Mouse (Mus musculus) small intestine, adult 10 weeks (tissue): Measurements from ENCODE around the gene Vmn2r74. TPM values are rescaled to one million over a fixed set of nuclear protein-coding genes. Genes with fewer than 3 reads are reported as not detected.

ENCODE experiments used
- polyA plus RNA-seq: library from polyadenylated mRNA; stranded (reverse); fragments of 350-450 nt; fragmentation: Illumina TruSeq; extraction: RNeasy Lipid Tissue Mini Kit (QIAGEN cat#74804); gene quantifications from one replicate; pipeline ENCODE4 v1.2.3, GENCODE M21; 2014; ENCODE audit warnings: low replicate concordance

Vmn2r74 gene
- not detected for polyA plus RNA-seq

GRCm38 (mm10) chr7:85961529-85961928, at the start of gene Vmn2r74:
Gene Vmn2r74, minus strand, starts transcription at chr7:85961629.

Other genes starting within 250 kb of the Vmn2r74 start
- not detected for gene Vmn2r72, start 206.5 kb downstream of the Vmn2r74 start, polyA plus RNA-seq
- gene Vmn2r73, start 85.4 kb downstream of the Vmn2r74 start, polyA plus RNA-seq, result not detected
- not detected for gene Vmn2r75, start 210.1 kb upstream of the Vmn2r74 start, polyA plus RNA-seq